In the genomic region with DNA sequence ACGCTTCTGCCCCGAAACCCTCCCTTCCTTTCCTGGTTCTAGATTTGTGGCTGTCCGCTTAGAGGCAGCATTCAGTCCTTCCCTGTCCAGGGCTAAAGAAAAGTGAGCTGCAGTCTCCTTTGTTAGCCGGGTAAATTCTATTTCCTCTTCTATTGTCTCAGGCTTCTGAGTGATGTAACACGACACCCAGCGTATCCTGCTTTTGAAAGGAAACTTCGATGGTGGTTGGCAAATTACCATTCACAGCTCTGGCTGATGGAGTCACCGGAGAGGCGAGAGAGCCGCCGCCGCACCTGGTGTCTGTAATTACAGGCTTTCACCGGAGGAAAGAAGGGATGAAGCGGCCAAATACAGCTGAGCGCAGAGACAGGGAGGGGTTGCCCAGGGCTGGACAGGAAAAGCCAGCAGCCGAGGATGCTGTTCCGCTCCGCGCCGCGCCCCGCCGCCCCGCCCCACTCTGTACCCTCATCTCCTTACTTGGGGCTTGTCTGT, we compare ENCODE assay signal across 8 mouse cellular contexts.
DNase-seq lines count a peak whose midpoint lies in the region; ATAC-seq lines count a peak whose summit lies in the region.

No protein-coding gene starts in this region.

- no peaks in the 10 kb centered on the region for H3K36me3 ChIP-seq in kidney, embryonic 15.5 days
- H3K36me3 ChIP-seq in lung, embryonic 15.5 days, result no peaks in the 10 kb centered on the region
- H3K36me3 ChIP-seq in neural tube, embryonic 15.5 days, result no peaks in the 10 kb centered on the region

- H3K9ac ChIP-seq in kidney, embryonic 15.5 days, result peak overlapping the region; percentile 51
- peak overlapping the region; percentile 33 for H3K9ac ChIP-seq in lung, embryonic 15.5 days
- H3K9ac ChIP-seq in neural tube, embryonic 15.5 days (replicated peaks), result peak overlapping the region; percentile 53

- H3K9me3 ChIP-seq in kidney, embryonic 15.5 days (replicated peaks), result no peaks in the 10 kb centered on the region; the same call in 1 of the 2 replicates
- H3K9me3 ChIP-seq in lung, embryonic 15.5 days, result no peaks in the 10 kb centered on the region
- H3K9me3 ChIP-seq in neural tube, embryonic 15.5 days (replicated peaks), result no peaks in the 10 kb centered on the region

- H3K27me3 ChIP-seq in kidney, embryonic 15.5 days, result peaks cover 17% of the 10 kb centered on the region
- peaks cover 2% of the 10 kb centered on the region; the same call in 1 of the 2 replicates for H3K27me3 ChIP-seq in lung, embryonic 15.5 days
- H3K27me3 ChIP-seq in neural tube, embryonic 15.5 days (replicated peaks), result peaks cover 12% of the 10 kb centered on the region

- peaks cover 11% of the 10 kb centered on the region; the same call in 1 of the 2 replicates for H3K4me1 ChIP-seq in kidney, embryonic 15.5 days
- peaks cover 5% of the 10 kb centered on the region; the same call in 1 of the 2 replicates for H3K4me1 ChIP-seq in lung, embryonic 15.5 days
- peaks cover 9% of the 10 kb centered on the region for H3K4me1 ChIP-seq in neural tube, embryonic 15.5 days

- H3K27ac ChIP-seq in kidney, embryonic 15.5 days, result peak overlapping the region; percentile 62; the same call in 1 of the 2 replicates
- H3K27ac ChIP-seq in lung, embryonic 15.5 days, result peak overlapping the region; percentile 76
- H3K27ac ChIP-seq in neural tube, embryonic 15.5 days (replicated peaks), result peak overlapping the region; percentile 69

- peak overlapping the region; percentile 81 for H3K4me2 ChIP-seq in kidney, embryonic 15.5 days
- peak overlapping the region; percentile 83 for H3K4me2 ChIP-seq in lung, embryonic 15.5 days
- peak overlapping the region; percentile 79 for H3K4me2 ChIP-seq in neural tube, embryonic 15.5 days

- peak; percentile 90 for ATAC-seq in common myeloid progenitor, adult 5-6 weeks (replicated peaks; ENCODE audit: low read depth, poor library complexity, severe bottlenecking)
- peak; percentile 91 for ATAC-seq in kidney, embryonic 15.5 days (replicated peaks; ENCODE audit: low FRiP score)
- peak; percentile 84 for ATAC-seq in lung, embryonic 15.5 days (ENCODE audit: borderline replicate concordance, extremely low read depth, low FRiP score, low TSS enrichment)
- ATAC-seq in neural tube, embryonic 15.5 days (ENCODE audit: low FRiP score), result peak; percentile 90
- ATAC-seq in erythroid progenitor cell, adult 5-6 weeks (replicated peaks; ENCODE audit: low FRiP score, poor library complexity, severe bottlenecking), result no peak

- H3K4me3 ChIP-seq in kidney, embryonic 15.5 days (replicated peaks), result peak overlapping the region; percentile 50
- peak overlapping the region; percentile 47 for H3K4me3 ChIP-seq in lung, embryonic 15.5 days
- H3K4me3 ChIP-seq in neural tube, embryonic 15.5 days (replicated peaks), result peak overlapping the region; percentile 48

- WGBS in kidney, embryonic 15.5 days, result 2% methylated on average over 24 of the region's 24 CpGs
- 3% methylated on average over 24 of the region's 24 CpGs for WGBS in lung, embryonic 15.5 days
- WGBS in neural tube, embryonic 15.5 days, result under 1% methylated on average over 24 of the region's 24 CpGs

- peak; percentile 22 for DNase-seq in right cerebral cortex, adult 18-20 months
- no peak for DNase-seq in right cerebral cortex, postnatal 36 days (ENCODE audit: low spot score in 2 of 2)
- DNase-seq in heart, adult 9 months (ENCODE audit: low spot score in 2 of 2), result peak; percentile 13 to 40

Comparison
In these comparisons a context has a peak if more than half of its experiments do, and no peak if none do; other contexts are left out.
1. DNase-seq: peak in right cerebral cortex, adult 18-20 months (single experiment) and heart, adult 9 months (2 of 2); none in right cerebral cortex, postnatal 36 days (0 of 2).
2. Peak in every context shown above with its lines, with median percentiles within 50 percentile points of each other: H3K27ac ChIP-seq, H3K4me2 ChIP-seq, H3K4me3 ChIP-seq and H3K9ac ChIP-seq.